ENCODE assay signal across 11 mouse cellular contexts in the genomic region with DNA sequence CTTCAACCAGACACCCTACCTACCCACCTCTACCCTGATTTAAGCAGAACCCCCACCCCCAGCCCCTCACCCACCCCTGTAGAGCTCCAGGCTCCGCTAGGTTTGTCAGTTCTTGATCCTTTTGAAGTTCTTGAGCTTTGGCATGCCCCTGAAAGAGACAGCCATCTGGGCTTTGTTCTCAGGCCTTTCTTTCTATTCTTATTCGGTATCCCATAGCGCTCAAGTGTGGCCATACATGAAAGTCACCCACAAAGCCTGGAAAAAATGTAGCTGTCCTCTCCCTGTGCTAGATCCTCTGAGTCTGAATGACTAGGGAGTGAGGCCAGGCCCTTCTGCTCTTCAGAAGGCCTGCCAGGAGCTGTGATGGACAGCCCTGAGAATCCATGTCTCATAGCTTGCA.
"Had no signal": no experiment of that assay in that cellular context is flagged by ENCODE, and none has a peak within 500 bp of the region (broad histone marks: within the 10 kb centered on the region; RNA-seq: fewer than 3 reads in every experiment).

No protein-coding gene starts in this region.

- H3K27me3 ChIP-seq: limb, embryonic 15.5 days; liver, embryonic 12.5 days; lung, embryonic 15.5 days; megakaryocyte, embryonic 14.5 days; midbrain, embryonic 12.5 days had no signal

- H3K9ac ChIP-seq: limb, embryonic 15.5 days; liver, embryonic 12.5 days; lung, embryonic 15.5 days; midbrain, embryonic 12.5 days had no signal

- H3K36me3 ChIP-seq: limb, embryonic 15.5 days; liver, embryonic 12.5 days; lung, embryonic 15.5 days; midbrain, embryonic 12.5 days had no signal

- H3K27ac ChIP-seq: left cerebral cortex, adult 2 months; limb, embryonic 15.5 days; liver, embryonic 12.5 days; lung, embryonic 15.5 days; macrophage; midbrain, embryonic 12.5 days had no signal

- DNase-seq: kidney, postnatal 25 days; lung, postnatal 14 days; right cerebral cortex, postnatal 14 days; thymus, postnatal 36 days had no signal

- H3K4me2 ChIP-seq: limb, embryonic 15.5 days; liver, embryonic 12.5 days; lung, embryonic 15.5 days; midbrain, embryonic 12.5 days had no signal

- H3K4me1 ChIP-seq: limb, embryonic 15.5 days; liver, embryonic 12.5 days; lung, embryonic 15.5 days; megakaryocyte, embryonic 14.5 days; midbrain, embryonic 12.5 days had no signal

- H3K9me3 ChIP-seq: limb, embryonic 15.5 days; liver, embryonic 12.5 days; lung, embryonic 15.5 days; megakaryocyte, embryonic 14.5 days; midbrain, embryonic 12.5 days had no signal

- H3K4me3 ChIP-seq: left cerebral cortex, adult 2 months; limb, embryonic 15.5 days; liver, embryonic 12.5 days; lung, embryonic 15.5 days; megakaryocyte, embryonic 14.5 days; midbrain, embryonic 12.5 days had no signal

- ATAC-seq: liver, embryonic 12.5 days had no signal
